Mouse (Mus musculus): ENCODE measurements around the gene Pusl1. TPM values are rescaled to one million over a fixed set of nuclear protein-coding genes. Genes with fewer than 3 reads are reported as not detected.

The Pusl1 gene
- total RNA-seq, 2 experiments from 2014 or later, result 62.3 to 68.1 TPM

DNA sequence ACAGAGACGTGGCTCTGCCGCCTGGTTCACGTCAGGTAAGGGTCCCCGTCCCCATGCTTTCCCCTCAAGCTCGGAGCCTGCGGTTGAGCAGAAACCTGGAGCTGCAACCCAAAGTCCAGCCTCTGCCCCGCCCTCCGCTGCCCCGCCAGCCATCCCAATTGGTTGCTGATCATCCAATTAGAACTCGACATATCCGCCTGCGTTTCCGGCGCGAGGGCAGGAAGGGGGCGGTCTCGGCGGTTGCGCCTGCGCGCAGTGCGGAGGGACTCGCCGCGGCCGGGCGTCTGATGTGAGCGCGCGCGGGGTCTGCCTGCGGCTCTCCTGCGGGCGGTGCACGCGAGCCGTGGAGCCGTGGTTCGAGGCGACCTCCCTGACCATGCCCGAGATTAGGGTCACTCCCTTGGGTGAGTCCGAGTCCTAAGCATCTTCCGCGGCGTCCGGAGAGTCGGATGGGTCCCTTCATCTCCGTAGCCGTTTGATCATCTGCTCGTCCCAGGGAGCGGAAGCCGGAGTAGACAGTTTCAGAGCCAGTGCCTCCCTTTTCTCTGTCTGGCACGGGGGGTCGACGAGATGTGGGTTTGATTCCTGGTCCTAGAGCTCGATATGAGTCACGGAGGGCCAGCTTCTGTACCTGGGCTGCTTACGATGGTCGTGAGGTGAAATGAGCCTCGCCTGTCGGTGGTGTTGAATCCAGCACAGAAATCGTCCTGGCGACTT, 22.1 kb downstream of the Pusl1 start, which contains the start of the genes Cptp and Ints11:
Cptp (minus strand) TSS at position 124 of the 717 bp plus-strand sequence.
Ints11 (plus strand) TSS at position 230 of the 717 bp plus-strand sequence.
- peak; percentile 66 for TF ChIP-seq CTCF (conservative IDR thresholded peaks at IDR 0.05)

DNA sequence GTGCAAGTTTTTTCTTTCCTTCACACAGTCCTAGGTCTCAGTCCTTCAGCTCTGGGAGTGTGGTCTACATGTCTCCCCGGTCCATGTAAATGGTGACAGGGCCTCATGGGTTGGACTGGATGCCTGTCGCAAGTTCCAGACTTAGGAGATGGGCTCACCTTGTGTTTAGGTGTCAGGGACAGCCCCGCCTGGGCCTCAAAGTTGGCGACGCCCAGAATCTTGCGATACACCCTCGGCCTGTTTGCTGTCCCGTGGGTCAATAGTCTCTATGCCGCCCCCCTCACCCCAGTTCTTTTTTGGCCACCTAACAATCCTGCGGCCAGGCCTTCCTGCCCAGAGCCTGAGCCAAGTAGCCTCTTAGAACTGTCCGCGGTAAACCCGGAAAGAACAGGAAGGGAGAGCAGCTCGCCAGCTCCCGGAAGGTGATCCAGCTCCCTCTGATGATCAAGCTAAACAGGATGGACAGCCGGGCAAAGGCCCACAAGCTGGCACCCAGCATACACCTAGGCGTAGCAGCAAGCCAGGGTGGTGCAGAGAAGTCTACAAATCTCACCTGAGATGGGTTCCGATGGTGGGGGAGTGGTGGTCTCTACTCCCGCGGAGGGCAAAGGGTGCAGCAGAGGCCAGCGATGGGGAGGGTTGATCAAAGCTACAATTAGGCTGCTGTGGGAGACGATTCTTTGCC, 22.8 kb downstream of the Pusl1 start:
- H3K27ac ChIP-seq, result peak overlapping the region; percentile 84
- no peak for TF ChIP-seq CTCF (conservative IDR thresholded peaks at IDR 0.05)
- H3K4me3 ChIP-seq, result peak overlapping the region; percentile 74
- no peak for DNase-seq (ENCODE audit: low spot score in 2 of 2)

More for the DNA sequence above, 22.1 kb downstream of the Pusl1 start, which contains the start of the genes Cptp and Ints11:
- Histone ChIP-seq H3K4me3 (peak within 1 kb of the TSS; percentile 74), H3K27ac (peak within 1 kb of the TSS; percentile 84)
- DNase-seq (ENCODE audit: low spot score in 2 of 2), result peak; percentile 96

DNA sequence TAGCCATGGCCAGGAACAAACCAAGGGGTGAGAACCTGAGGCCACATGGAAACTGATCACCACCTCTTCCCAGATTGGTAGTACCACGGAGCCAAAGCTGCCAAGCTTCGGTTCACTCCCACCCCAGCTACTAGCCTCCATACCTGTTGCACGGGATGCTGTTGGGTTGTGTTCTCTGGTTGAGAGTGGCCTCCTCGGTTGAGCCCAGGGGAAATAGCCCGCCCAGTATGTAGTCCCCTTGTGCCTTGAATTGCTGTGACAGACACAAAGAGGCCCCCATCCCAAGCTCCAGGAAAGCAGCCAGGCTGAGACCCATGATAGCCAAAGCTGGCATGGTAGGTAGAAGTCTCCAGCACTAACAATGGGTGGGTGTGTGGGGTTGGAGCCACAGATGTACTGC, 28.6 kb downstream of the Pusl1 start, which contains the start of gene Tas1r3:
Tas1r3 (minus strand) TSS at position 362 of the 400 bp plus-strand sequence.
- no peak for DNase-seq (ENCODE audit: low spot score in 2 of 2)
- Histone ChIP-seq H3K27ac (no peak within 1 kb of the TSS), H3K4me3 (no peak within 1 kb of the TSS)
- no peak for TF ChIP-seq CTCF (conservative IDR thresholded peaks at IDR 0.05)

DNA sequence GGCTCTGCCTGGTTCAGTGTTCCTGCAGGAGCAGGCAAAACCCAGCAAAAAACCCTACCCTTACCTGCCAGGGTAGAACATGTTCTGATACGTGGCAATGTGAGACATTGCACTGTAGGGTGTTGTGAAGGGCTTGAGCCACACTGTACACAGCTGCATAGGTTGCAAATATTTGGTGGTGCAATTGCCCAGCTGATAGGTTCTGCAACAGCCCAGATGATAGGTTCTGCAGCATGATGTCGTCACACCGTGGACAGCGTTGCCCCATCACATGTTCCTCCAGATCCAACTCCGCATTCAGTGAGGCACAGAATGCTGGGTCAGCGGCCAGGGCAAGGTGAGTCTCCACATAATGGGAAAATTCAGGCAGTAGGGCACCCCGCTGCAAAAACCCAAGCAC, 29.8 kb downstream of the Pusl1 start:
- DNase-seq (ENCODE audit: low spot score in 2 of 2), result no peak
- no peak overlapping the region for H3K4me3 ChIP-seq
- TF ChIP-seq CTCF (conservative IDR thresholded peaks at IDR 0.05), result no peak
- H3K27ac ChIP-seq, result no peak overlapping the region

DNA sequence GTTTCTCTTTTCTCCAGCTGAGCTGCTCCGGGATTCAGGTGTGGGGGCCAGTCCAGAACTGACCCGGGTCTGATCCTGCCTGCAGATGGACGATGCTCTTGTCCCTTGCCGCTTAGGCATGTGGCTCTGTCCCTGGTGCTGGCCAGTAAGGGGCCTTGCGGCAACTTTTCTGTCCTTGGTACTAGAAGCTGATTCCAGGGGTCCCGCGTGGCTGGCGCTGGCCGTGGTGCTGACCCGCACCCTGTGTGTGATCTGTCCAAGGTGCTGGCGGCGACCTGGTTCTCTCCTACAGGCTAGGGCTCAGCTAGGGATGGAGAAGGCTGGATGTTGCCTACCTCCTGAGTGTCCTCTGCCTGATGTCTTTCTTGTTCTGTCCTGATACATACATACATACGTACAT, 32.3 kb downstream of the Pusl1 start:
- no peak for DNase-seq (ENCODE audit: low spot score in 2 of 2)
- TF ChIP-seq CTCF (conservative IDR thresholded peaks at IDR 0.05), result no peak
- H3K27ac ChIP-seq, result no peak overlapping the region
- no peak overlapping the region for H3K4me3 ChIP-seq

DNA sequence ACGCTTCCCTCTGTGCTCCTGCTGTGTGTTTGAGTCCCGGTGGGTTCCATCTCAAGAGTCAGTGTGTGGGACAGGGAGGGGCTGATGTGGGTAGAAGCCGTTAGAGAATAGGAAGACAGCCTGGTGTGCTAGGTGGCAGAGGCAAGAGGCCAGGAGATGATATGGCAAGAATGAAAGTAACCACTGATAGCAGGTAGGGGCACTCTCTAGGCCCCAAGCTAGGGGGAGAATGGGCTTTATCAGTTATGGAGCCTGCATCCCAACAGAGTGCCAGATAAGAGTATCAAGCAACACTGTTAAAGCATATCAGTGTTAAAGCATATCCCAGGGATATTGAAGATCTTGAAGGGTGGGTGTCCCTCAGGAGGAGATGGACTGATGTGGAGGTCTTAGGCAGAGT, 34.7 kb downstream of the Pusl1 start:
- H3K27ac ChIP-seq, result no peak overlapping the region

DNA sequence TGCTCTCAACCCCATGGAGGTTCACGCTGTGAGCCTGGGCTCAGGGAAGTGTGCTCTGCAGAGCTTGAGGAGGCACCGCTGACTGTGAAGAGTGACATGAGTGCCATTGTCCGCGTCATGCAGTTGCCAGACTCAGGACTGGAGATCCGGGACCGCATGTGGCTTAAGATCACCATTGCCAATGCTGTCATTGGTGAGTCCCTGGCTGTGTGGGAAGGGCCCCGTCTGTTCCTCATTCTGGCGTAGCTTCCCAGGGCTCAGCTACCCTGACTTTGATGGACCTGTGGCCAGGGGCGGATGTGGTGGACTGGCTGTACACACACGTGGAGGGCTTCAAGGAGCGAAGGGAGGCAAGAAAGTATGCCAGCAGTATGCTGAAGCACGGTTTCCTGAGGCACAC, 35.5 kb downstream of the Pusl1 start:
- DNase-seq (ENCODE audit: low spot score in 2 of 2), result no peak
- TF ChIP-seq CTCF (conservative IDR thresholded peaks at IDR 0.05), result no peak
- no peak overlapping the region for H3K4me3 ChIP-seq

More for the DNA sequence above, 34.7 kb downstream of the Pusl1 start:
- no peak overlapping the region for H3K4me3 ChIP-seq
- no peak for DNase-seq (ENCODE audit: low spot score in 2 of 2)
- no peak for TF ChIP-seq CTCF (conservative IDR thresholded peaks at IDR 0.05)

DNA sequence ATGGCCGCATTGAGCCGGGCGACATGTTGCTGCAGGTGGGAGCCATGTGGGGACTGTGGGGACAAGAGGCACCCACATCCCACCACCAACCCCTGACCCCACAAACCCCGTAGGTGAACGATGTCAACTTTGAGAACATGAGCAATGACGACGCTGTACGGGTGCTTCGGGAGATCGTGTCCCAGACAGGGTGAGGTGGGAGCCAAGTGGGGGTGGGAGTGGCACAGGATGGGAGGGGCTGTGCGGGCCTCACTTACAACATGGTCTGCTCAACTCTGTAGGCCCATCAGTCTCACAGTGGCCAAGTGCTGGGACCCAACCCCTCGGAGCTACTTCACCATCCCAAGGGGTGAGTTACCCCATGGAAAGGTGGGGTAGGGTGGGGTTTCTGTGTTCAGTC, 36.6 kb downstream of the Pusl1 start:
- TF ChIP-seq CTCF (conservative IDR thresholded peaks at IDR 0.05), result no peak
- Histone ChIP-seq H3K27ac (no peak overlapping the region), H3K4me3 (no peak overlapping the region)
- DNase-seq (ENCODE audit: low spot score in 2 of 2), result no peak

More for the DNA sequence above, 35.5 kb downstream of the Pusl1 start:
- H3K27ac ChIP-seq, result no peak overlapping the region

DNA sequence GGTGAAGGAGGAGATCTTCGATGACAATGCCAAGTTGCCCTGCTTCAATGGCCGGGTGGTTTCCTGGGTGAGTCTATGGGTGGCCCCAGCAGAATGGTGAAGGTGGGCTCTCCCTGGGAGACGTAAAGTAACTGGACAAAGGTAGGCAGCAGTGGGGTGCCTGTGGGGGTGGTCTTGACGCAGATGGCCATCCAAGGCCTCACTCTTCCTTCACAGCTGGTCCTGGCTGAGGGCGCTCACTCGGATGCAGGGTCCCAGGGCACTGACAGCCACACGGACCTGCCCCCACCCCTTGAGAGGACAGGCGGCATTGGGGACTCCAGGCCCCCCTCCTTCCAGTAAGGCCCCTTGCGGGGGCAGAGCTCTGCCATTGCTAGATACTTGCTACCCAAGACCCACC, 38.2 kb downstream of the Pusl1 start:
- TF ChIP-seq CTCF (conservative IDR thresholded peaks at IDR 0.05), result no peak
- H3K4me3 ChIP-seq, result no peak overlapping the region
- no peak for DNase-seq (ENCODE audit: low spot score in 2 of 2)
- H3K27ac ChIP-seq, result no peak overlapping the region

DNA sequence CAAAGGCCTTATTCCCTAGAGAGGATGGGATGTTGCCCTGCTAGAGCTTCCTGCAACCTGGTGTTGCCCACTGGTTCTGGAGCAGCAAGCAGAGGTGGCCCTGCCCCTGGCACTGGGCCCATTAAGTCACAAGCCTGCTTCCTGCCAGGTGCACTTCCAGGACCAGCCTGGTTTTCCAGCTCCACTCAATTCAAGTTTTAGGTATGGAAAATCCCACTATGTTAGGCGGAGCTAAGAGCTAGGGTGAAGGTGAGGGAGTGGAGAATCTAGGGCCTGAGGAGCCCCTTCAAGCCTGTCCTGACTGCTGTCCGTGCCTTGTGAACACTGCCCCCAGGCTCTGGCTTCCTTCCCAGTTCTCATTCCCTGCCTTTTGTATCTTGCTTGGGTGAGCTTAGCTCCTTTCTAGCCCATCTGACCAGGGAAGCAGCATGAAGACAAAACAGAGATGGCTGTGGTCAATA, 39.6 kb downstream of the Pusl1 start:
- Histone ChIP-seq H3K27ac (no peak overlapping the region), H3K4me3 (no peak overlapping the region)
- no peak for TF ChIP-seq CTCF (conservative IDR thresholded peaks at IDR 0.05)
- no peak for DNase-seq (ENCODE audit: low spot score in 2 of 2)

DNA sequence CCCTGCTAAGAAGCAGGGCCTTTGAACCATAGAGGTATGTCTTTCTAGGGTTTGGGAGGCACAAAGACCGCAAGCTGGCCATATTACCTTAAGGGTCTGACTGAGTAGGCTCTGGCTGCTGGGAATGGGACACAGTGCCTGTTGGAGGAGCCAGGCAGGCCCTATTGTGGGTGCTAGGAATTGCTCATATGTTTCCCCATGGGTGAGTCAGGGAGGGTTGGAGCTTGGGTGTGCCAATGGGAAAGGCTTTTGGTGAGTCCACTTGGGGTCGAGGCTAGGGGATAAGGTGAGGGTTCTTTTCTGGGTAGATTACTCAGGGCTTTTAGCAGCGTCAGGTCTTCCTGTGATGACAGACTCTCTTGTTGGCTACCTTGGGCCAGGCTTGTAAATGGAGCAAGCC, 40.2 kb downstream of the Pusl1 start:
- no peak for DNase-seq (ENCODE audit: low spot score in 2 of 2)
- H3K27ac ChIP-seq, result no peak overlapping the region
- TF ChIP-seq CTCF (conservative IDR thresholded peaks at IDR 0.05), result no peak
- no peak overlapping the region for H3K4me3 ChIP-seq

DNA sequence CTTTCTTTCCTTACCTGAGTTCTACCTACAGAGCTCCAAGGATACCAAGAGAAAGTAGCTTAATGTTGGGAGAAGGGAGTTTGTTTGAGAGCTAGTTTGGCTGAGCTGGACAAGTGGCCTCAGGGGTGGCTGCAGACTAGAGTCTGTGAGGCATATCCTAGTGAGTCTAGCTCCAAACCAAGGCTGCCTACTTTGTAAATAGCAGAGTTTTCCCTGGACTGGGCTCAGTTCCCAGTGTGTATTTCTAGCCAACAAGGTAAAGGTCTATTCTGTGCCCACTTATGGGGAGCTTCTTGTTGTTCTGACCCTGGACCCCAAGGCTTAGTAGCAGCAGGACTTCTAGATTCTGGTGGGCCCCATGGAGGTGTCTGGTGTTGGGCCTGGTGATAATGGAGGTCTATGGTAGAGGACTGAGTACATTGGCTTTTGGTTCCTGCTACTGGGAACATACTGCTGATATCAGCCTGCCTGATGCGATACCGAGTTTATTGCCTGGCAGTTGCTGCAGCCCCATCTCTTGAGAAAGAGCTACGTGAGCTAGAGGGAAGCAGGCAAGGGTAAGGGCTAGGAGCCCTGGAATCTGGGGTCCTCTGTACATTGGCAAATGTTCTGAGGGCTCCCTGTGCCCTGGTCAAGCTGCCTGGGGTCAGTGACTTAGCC, 41.7 kb downstream of the Pusl1 start:
- H3K27ac ChIP-seq, result no peak overlapping the region
- TF ChIP-seq CTCF (conservative IDR thresholded peaks at IDR 0.05), result no peak
- DNase-seq (ENCODE audit: low spot score in 2 of 2), result no peak
- H3K4me3 ChIP-seq, result no peak overlapping the region

DNA sequence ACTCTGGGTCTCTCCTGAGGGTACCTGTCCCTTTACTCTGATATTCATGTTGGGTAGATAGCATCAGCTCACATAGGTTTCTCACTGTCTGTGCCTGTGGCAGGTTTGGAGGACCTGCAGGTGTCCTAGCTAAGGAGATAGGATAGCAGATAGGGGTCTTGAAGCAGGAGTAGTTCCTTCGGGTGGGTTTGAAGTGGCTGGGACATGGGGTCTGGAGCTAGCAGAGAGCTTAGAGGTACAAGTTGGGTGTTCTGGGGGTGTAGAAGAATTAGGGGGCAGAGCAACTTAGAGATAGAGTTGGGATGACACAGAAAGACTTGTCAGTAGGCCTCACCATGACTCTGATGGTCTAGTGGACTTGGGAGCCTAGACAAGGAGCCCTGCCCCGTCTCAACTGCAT, 42.2 kb downstream of the Pusl1 start:
- H3K27ac ChIP-seq, result no peak overlapping the region
- no peak for DNase-seq (ENCODE audit: low spot score in 2 of 2)
- TF ChIP-seq CTCF (conservative IDR thresholded peaks at IDR 0.05), result no peak
- no peak overlapping the region for H3K4me3 ChIP-seq

All from layer of hippocampus, adult 2 months (tissue).